In the genomic region with DNA sequence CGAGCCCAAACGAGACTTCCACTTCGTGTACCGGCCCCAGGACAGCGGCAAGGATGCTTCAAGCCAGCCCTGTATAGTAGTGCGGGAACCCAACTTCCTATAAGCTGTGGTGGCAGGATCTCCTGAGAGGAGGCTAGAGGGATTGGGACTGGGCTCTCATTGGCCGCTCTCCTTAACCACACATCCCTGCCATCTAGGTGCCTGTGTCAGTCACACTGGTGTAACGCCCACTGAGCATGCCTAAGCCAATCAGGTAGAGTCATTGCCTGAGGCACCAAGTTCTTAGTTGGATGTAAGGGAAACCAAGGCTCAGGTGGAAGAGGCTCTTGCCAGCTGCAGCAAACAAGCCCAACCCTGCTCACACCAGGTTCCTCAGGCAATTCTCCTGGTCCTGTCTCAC, we compare ENCODE assay signal across 18 mouse cellular contexts. TPM values are rescaled to one million over a fixed set of nuclear protein-coding genes. Genes with fewer than 3 reads are reported as not detected.
DNase-seq lines count a peak whose midpoint lies in the region; ATAC-seq and TF ChIP-seq lines count a peak whose summit lies in the region.
"Had no signal": no experiment of that assay in that cellular context is flagged by ENCODE, and none has a peak within 500 bp of the region (broad histone marks: within the 10 kb centered on the region; RNA-seq: fewer than 3 reads in every experiment).

No protein-coding gene starts in this region.

- no peak overlapping the region for H3K4me2 ChIP-seq in embryonic facial prominence, embryonic 11.5 days (ENCODE audit: low read depth, low read length)
- 0 out of 2 replicates have a peak overlapping the region, but pooled peaks have one; percentile 14 for H3K4me2 ChIP-seq in forebrain, embryonic 13.5 days
- no peak overlapping the region for H3K4me2 ChIP-seq in kidney, embryonic 16.5 days (replicated peaks; ENCODE audit: low read depth, low read length)
- H3K4me2 ChIP-seq: heart, embryonic 13.5 days; neural tube, embryonic 12.5 days; stomach, embryonic 15.5 days had no signal

- H3K9ac ChIP-seq in embryonic facial prominence, embryonic 11.5 days (replicated peaks; ENCODE audit: low read length) = no peak overlapping the region
- H3K9ac ChIP-seq in liver, adult 2 months (ENCODE audit: low read depth, low read length) = no peak overlapping the region
- no peak overlapping the region for H3K9ac ChIP-seq in forebrain, embryonic 13.5 days
- H3K9ac ChIP-seq in kidney, embryonic 16.5 days (replicated peaks; ENCODE audit: low read length) = no peak overlapping the region
- H3K9ac ChIP-seq: heart, embryonic 13.5 days; neural tube, embryonic 12.5 days; stomach, embryonic 15.5 days had no signal

- H3K36me3 ChIP-seq in embryonic facial prominence, embryonic 11.5 days (replicated peaks; ENCODE audit: control insufficient read depth, insufficient read depth, low read depth, low read length) = no peaks in the 10 kb centered on the region
- H3K36me3 ChIP-seq in embryonic facial prominence, embryonic 10.5 days (replicated peaks) = peaks cover 24% of the 10 kb centered on the region
- peaks cover 14% of the 10 kb centered on the region for H3K36me3 ChIP-seq in liver, adult 2 months (ENCODE audit: control insufficient read depth, insufficient read depth, low read length)
- H3K36me3 ChIP-seq in forebrain, embryonic 13.5 days (ENCODE audit: poor library complexity, severe bottlenecking) = peaks cover 10% of the 10 kb centered on the region
- H3K36me3 ChIP-seq in kidney, embryonic 16.5 days (ENCODE audit: insufficient read depth, low read length) = peaks cover 29% of the 10 kb centered on the region

- ATAC-seq in embryonic facial prominence, embryonic 11.5 days (replicated peaks; ENCODE audit: insufficient number of reproducible peaks, low FRiP score, low TSS enrichment, low read depth) = 0 out of 2 replicates have a peak, but pooled peaks have one; percentile 16
- no peak for ATAC-seq in forebrain, embryonic 13.5 days
- no peak for ATAC-seq in kidney, embryonic 16.5 days (ENCODE audit: low FRiP score, low TSS enrichment)
- ATAC-seq: intestine, postnatal 0 days; Patski had no signal

- H3K9me3 ChIP-seq in embryonic facial prominence, embryonic 11.5 days (replicated peaks; ENCODE audit: control insufficient read depth, low read length) = no peaks in the 10 kb centered on the region
- no peaks in the 10 kb centered on the region for H3K9me3 ChIP-seq in embryonic facial prominence, embryonic 10.5 days
- H3K9me3 ChIP-seq in forebrain, embryonic 13.5 days (replicated peaks) = no peaks in the 10 kb centered on the region
- no peaks in the 10 kb centered on the region for H3K9me3 ChIP-seq in kidney, embryonic 16.5 days (ENCODE audit: low read length)
- H3K9me3 ChIP-seq: heart, embryonic 13.5 days; neural tube, embryonic 12.5 days; stomach, embryonic 15.5 days had no signal

- DNase-seq in embryonic facial prominence, embryonic 11.5 days (ENCODE audit: low spot score) = no peak
- no peak for DNase-seq in embryonic facial prominence, embryonic 10.5 days (ENCODE audit: low spot score)
- peak; percentile 9 for DNase-seq in liver, adult 2 months (ENCODE audit: extremely low read depth, low read depth, low spot score)
- DNase-seq in liver (no peak), ES-CJ7 (ENCODE audit: low read depth, low spot score) (peak; percentile 83)
- DNase-seq in right cerebral cortex, postnatal 25 days = no peak
- DNase-seq: adrenal gland, postnatal 25 days; cerebellum, adult 2 months; gastrocnemius, adult 2 months; left cerebral cortex, postnatal 4 days had no signal

- H3K27ac ChIP-seq in embryonic facial prominence, embryonic 11.5 days (replicated peaks; ENCODE audit: low read depth, low read length) = no peak overlapping the region
- H3K27ac ChIP-seq in embryonic facial prominence, embryonic 10.5 days (replicated peaks) = no peak overlapping the region
- no peak overlapping the region for H3K27ac ChIP-seq in liver, adult 2 months (replicated peaks; ENCODE audit: insufficient read depth, low read depth, low read length)
- no peak overlapping the region for H3K27ac ChIP-seq in forebrain, embryonic 13.5 days
- no peak overlapping the region for H3K27ac ChIP-seq in kidney, embryonic 16.5 days (ENCODE audit: low read length)
- H3K27ac ChIP-seq: gastrocnemius, adult 2 months; heart, embryonic 13.5 days; macrophage; neural tube, embryonic 12.5 days; stomach, embryonic 15.5 days had no signal

- no peak for TF ChIP-seq CTCF in liver, adult 2 months (IDR thresholded peaks at IDR 0.05; ENCODE audit: low read depth, low read length)

- H3K4me1 ChIP-seq in embryonic facial prominence, embryonic 11.5 days (ENCODE audit: control insufficient read depth, insufficient read depth, low read length) = no peaks in the 10 kb centered on the region
- H3K4me1 ChIP-seq in embryonic facial prominence, embryonic 10.5 days = peaks cover 5% of the 10 kb centered on the region; the same call in 1 of the 2 replicates
- no peaks in the 10 kb centered on the region for H3K4me1 ChIP-seq in liver, adult 2 months (ENCODE audit: control insufficient read depth, insufficient read depth, low read length)
- H3K4me1 ChIP-seq in forebrain, embryonic 13.5 days = no peaks in the 10 kb centered on the region
- H3K4me1 ChIP-seq in kidney, embryonic 16.5 days (ENCODE audit: insufficient read depth, low read length) = no peaks in the 10 kb centered on the region
- H3K4me1 ChIP-seq: heart, embryonic 13.5 days; neural tube, embryonic 12.5 days; stomach, embryonic 15.5 days had no signal

- no peaks in the 10 kb centered on the region for H3K27me3 ChIP-seq in embryonic facial prominence, embryonic 11.5 days (ENCODE audit: control insufficient read depth, insufficient read depth, low read length)
- peaks cover 15% of the 10 kb centered on the region; the same call in 1 of the 2 replicates for H3K27me3 ChIP-seq in embryonic facial prominence, embryonic 10.5 days (replicated peaks; ENCODE audit: low read depth, poor library complexity, severe bottlenecking)
- no peaks in the 10 kb centered on the region for H3K27me3 ChIP-seq in liver, adult 2 months (ENCODE audit: control insufficient read depth, insufficient read depth, low read length)
- H3K27me3 ChIP-seq in forebrain, embryonic 13.5 days = no peaks in the 10 kb centered on the region
- no peaks in the 10 kb centered on the region for H3K27me3 ChIP-seq in kidney, embryonic 16.5 days (ENCODE audit: insufficient read depth, low read length)
- H3K27me3 ChIP-seq: heart, embryonic 13.5 days; neural tube, embryonic 12.5 days; Patski; stomach, embryonic 15.5 days had no signal

- TF ChIP-seq POLR2A in liver, adult 2 months (IDR thresholded peaks at IDR 0.05; ENCODE audit: extremely low read depth, insufficient read depth, low read length) = no peak

- H3K4me3 ChIP-seq in embryonic facial prominence, embryonic 11.5 days (ENCODE audit: low read depth, low read length) = no peak overlapping the region
- no peak overlapping the region for H3K4me3 ChIP-seq in embryonic facial prominence, embryonic 10.5 days
- H3K4me3 ChIP-seq in liver, adult 2 months (ENCODE audit: insufficient read depth, low read depth, low read length) = no peak overlapping the region
- H3K4me3 ChIP-seq in forebrain, embryonic 13.5 days = no peak overlapping the region
- H3K4me3 ChIP-seq in kidney, embryonic 16.5 days (ENCODE audit: low read length) = no peak overlapping the region
- H3K4me3 ChIP-seq: gastrocnemius, adult 2 months; heart, embryonic 13.5 days; neural tube, embryonic 12.5 days; stomach, embryonic 15.5 days had no signal

- no peaks in the 10 kb centered on the region for H3K79me2 ChIP-seq in liver, adult 2 months (ENCODE audit: control insufficient read depth, insufficient read depth, low read length)

- WGBS in embryonic facial prominence, embryonic 11.5 days = 33% methylated on average over 8 of the region's 8 CpGs
- WGBS in embryonic facial prominence, embryonic 10.5 days = 36% methylated on average over 8 of the region's 8 CpGs
- WGBS in liver, adult 2 months = 81% methylated on average over 8 of the region's 8 CpGs
- WGBS in forebrain, embryonic 13.5 days = 25% methylated on average over 8 of the region's 8 CpGs
- 30% methylated on average over 8 of the region's 8 CpGs for WGBS in kidney, embryonic 16.5 days

RNA-seq across cellular contexts. Expression of a gene that starts 49.6 kb away (rescaled TPM):
- polyA plus RNA-seq in embryonic facial prominence, embryonic 11.5 days (2014; fragmentation: Nextera tagmentation; extraction: Ambion mirVana) = 61.5 and 65.5 TPM in 2 replicates
- 42.7 and 45.6 TPM in 2 replicates for polyA plus RNA-seq in embryonic facial prominence, embryonic 10.5 days (2016; fragmentation: Nextera tagmentation; extraction: Ambion mirVana)
- 59.6 and 60.6 TPM in 2 replicates for total RNA-seq in liver, adult 2 months (2014; rRNA removed)
- polyA plus RNA-seq in liver, adult 2 months (2012; rRNA removed) = 33.5 and 48.5 TPM in 2 replicates
- polyA plus RNA-seq in forebrain, embryonic 13.5 days (2015; fragmentation: Nextera tagmentation; extraction: Ambion mirVana) = 47.9 and 48.4 TPM in 2 replicates
- polyA plus RNA-seq in kidney, embryonic 16.5 days (2015; fragmentation: Nextera tagmentation; extraction: Ambion mirVana) = 153 and 175 TPM in 2 replicates

Comparison
In these comparisons a context has a peak if more than half of its experiments do, and no peak if none do; other contexts are left out.
1. DNase-seq: peak in liver, adult 2 months (single experiment) and ES-CJ7 (single experiment); none in embryonic facial prominence, embryonic 11.5 days (single experiment), embryonic facial prominence, embryonic 10.5 days (single experiment), liver (single experiment) and right cerebral cortex, postnatal 25 days (single experiment).